Mouse (Mus musculus) lung, postnatal 0 days (tissue): ENCODE results near the gene Fahd2a. TPM values are rescaled to one million over a fixed set of nuclear protein-coding genes. Genes with fewer than 3 reads are reported as not detected.

ENCODE experiments used
- ATAC-seq: fragments of 200-750 bp; cut with Nextera tagmentation; 2 replicates; pipeline ENCODE4 v1.8.0; 2017; ENCODE audit warnings: moderate library complexity
- DNase-seq: peaks from one replicate; pipeline ENCODE4 v3.0.0-alpha.2; 2016; ENCODE audit warnings: low spot score
- H3K27ac ChIP-seq: fragments of 300-500 bp; sonication (generic); 2 replicates; pipeline ENCODE4 v1.5.1; 2014; ENCODE audit warnings: antibody characterized with exemption, mild to moderate bottlenecking, low read length, mixed read lengths
- H3K27me3 ChIP-seq: fragments of 300-500 bp; sonication (generic); replicated peaks from 2 replicates; pipeline ENCODE4 v1.6.1; 2014; ENCODE audit warnings: low read length, mixed read lengths; ENCODE audit not compliant: insufficient read depth
- H3K36me3 ChIP-seq: fragments of 300-500 bp; sonication (generic); 2 replicates; pipeline ENCODE4 v1.6.1; 2014; ENCODE audit warnings: low read length, mixed read lengths; ENCODE audit not compliant: insufficient read depth
- H3K4me1 ChIP-seq: fragments of 300-500 bp; sonication (generic); 2 replicates; pipeline ENCODE4 v1.6.1; 2014; ENCODE audit warnings: antibody characterized with exemption, low read depth, low read length, mixed read lengths; ENCODE audit not compliant: insufficient read depth
- H3K4me2 ChIP-seq: fragments of 300-500 bp; sonication (generic); replicated peaks from 2 replicates; pipeline ENCODE4 v1.6.1; 2014; ENCODE audit warnings: low read depth, mild to moderate bottlenecking, low read length, moderate library complexity, mixed read lengths
- H3K4me3 ChIP-seq: fragments of 300-500 bp; sonication (generic); 2 replicates; pipeline ENCODE4 v1.5.1; 2014; ENCODE audit warnings: low read depth, low read length
- H3K9ac ChIP-seq: fragments of 300-500 bp; sonication (generic); replicated peaks from 2 replicates; pipeline ENCODE4 v1.6.1; 2014; ENCODE audit warnings: low read depth, mild to moderate bottlenecking
- H3K9me3 ChIP-seq: fragments of 300-500 bp; sonication (generic); 2 replicates; pipeline ENCODE4 v1.6.1; 2016; ENCODE audit warnings: low read length, mixed read lengths
- CTCF ChIP-seq: IDR thresholded peaks from 2 replicates; pipeline ENCODE4 v1.5.1; 2016; ENCODE audit warnings: antibody characterized with exemption, mild to moderate bottlenecking
- EP300 ChIP-seq: IDR thresholded peaks from 2 replicates; pipeline ENCODE4 v1.6.1; 2016; ENCODE audit warnings: antibody characterized with exemption, mild to moderate bottlenecking, control low read depth
- WGBS: fragments of 180-500 bp; shearing (Covaris S2); extraction: QIAGEN DNeasy Blood & Tissue Kit; methylation state at CpG from one replicate; pipeline ENCODE4 v1.1.7; 2014; 5-methylcytosine and 5-hydroxymethylcytosine counted together
- polyA plus RNA-seq: library from polyadenylated mRNA; unstranded; fragments of >200 nt; fragmentation: Nextera tagmentation; extraction: Ambion mirVana; gene quantifications from 2 replicates; pipeline ENCODE4 v1.2.1, GENCODE M21; 2015

The Fahd2a gene
- 17.0 and 20.0 TPM in 2 replicates for polyA plus RNA-seq

- peak within 1 kb of the TSS; percentile 65 for H3K4me3 ChIP-seq
- peak within 1 kb of the TSS; percentile 76 for H3K4me2 ChIP-seq
- no peaks in the 10 kb centered on the region for H3K36me3 ChIP-seq
- H3K27me3 ChIP-seq = no peaks in the 10 kb centered on the region
- H3K9ac ChIP-seq = peak within 1 kb of the TSS; percentile 55
- TF ChIP-seq EP300 (no peak), CTCF (no peak)
- H3K9me3 ChIP-seq = no peaks in the 10 kb centered on the region
- peaks cover 11% of the 10 kb centered on the region; the same call in 1 of the 2 replicates for H3K4me1 ChIP-seq
- ATAC-seq (peak; percentile 93), DNase-seq (peak; percentile 92)
- WGBS = 3% methylated on average over 35 of the region's 37 CpGs
- H3K27ac ChIP-seq = peak within 1 kb of the TSS; percentile 22; the same call in 1 of the 2 replicates
Observed at GRCm38 (mm10) chr2:127444055-127444789, at the start of gene Fahd2a. Fahd2a (minus strand) TSS chr2:127444565.

GRCm38 (mm10) chr2:127484476-127485170 is 40.3 kb upstream of the Fahd2a start:
- WGBS = 7% methylated on average over 18 of the region's 19 CpGs
- Histone ChIP-seq H3K27ac (no peak overlapping the region), H3K27me3 (peaks cover 37% of the 10 kb centered on the region), H3K4me1 (no peaks in the 10 kb centered on the region; the same call in 1 of the 2 replicates), H3K36me3 (no peaks in the 10 kb centered on the region), H3K9me3 (no peaks in the 10 kb centered on the region), H3K4me2 (peak overlapping the region; percentile 33), H3K4me3 (no peak overlapping the region), H3K9ac (no peak overlapping the region)
- peak; percentile 81 for DNase-seq
- TF ChIP-seq EP300 = no peak
- TF ChIP-seq CTCF = peak; percentile 16; the same call in 1 of the 2 replicates
- ATAC-seq = peak; percentile 76

- H3K4me2 ChIP-seq = peak overlapping the region; percentile 87
- no peaks in the 10 kb centered on the region; the same call in 1 of the 2 replicates for H3K4me1 ChIP-seq
- no peak overlapping the region for H3K9ac ChIP-seq
- no peaks in the 10 kb centered on the region for H3K36me3 ChIP-seq
- H3K9me3 ChIP-seq = no peaks in the 10 kb centered on the region
- TF ChIP-seq CTCF (no peak), EP300 (no peak)
- peak; percentile 35 for DNase-seq
- peak; percentile 37 for ATAC-seq
- H3K27ac ChIP-seq = no peak overlapping the region
- H3K27me3 ChIP-seq = peaks cover 37% of the 10 kb centered on the region
- peak overlapping the region; percentile 49 for H3K4me3 ChIP-seq
- WGBS = under 1% methylated on average over 19 of the region's 21 CpGs
Observed at GRCm38 (mm10) chr2:127483001-127483400, 38.6 kb upstream of the Fahd2a start.

- TF ChIP-seq CTCF (no peak), EP300 (no peak)
- Histone ChIP-seq H3K27me3 (peaks cover 37% of the 10 kb centered on the region), H3K4me3 (peak overlapping the region; percentile 49), H3K9ac (no peak overlapping the region), H3K4me1 (no peaks in the 10 kb centered on the region; the same call in 1 of the 2 replicates), H3K4me2 (peak overlapping the region; percentile 87), H3K9me3 (no peaks in the 10 kb centered on the region), H3K27ac (no peak overlapping the region), H3K36me3 (no peaks in the 10 kb centered on the region)
- ATAC-seq = peak; percentile 77
- peak; percentile 70 for DNase-seq
- WGBS = 3% methylated on average over 20 of the region's 21 CpGs
Observed at GRCm38 (mm10) chr2:127482533-127482911, 38.2 kb upstream of the Fahd2a start.

GRCm38 (mm10) chr2:127481841-127482532 is 37.6 kb upstream of the Fahd2a start:
- Histone ChIP-seq H3K27ac (peak overlapping the region; percentile 15; the same call in 1 of the 2 replicates), H3K36me3 (no peaks in the 10 kb centered on the region), H3K4me3 (peak overlapping the region; percentile 49), H3K9ac (0 out of 2 replicates have a peak overlapping the region, but pooled peaks have one; percentile 23), H3K4me2 (peak overlapping the region; percentile 87), H3K4me1 (no peaks in the 10 kb centered on the region; the same call in 1 of the 2 replicates), H3K27me3 (peaks cover 37% of the 10 kb centered on the region), H3K9me3 (no peaks in the 10 kb centered on the region)
- TF ChIP-seq CTCF (peak; percentile 32), EP300 (no peak)
- ATAC-seq (peak; percentile 28; the same call in 1 of the 2 replicates), DNase-seq (no peak)
- 2% methylated on average over 31 of the region's 59 CpGs for whole genome bisulfite sequencing
